Mouse (Mus musculus): ENCODE measurements around the gene Dab1. TPM values are rescaled to one million over a fixed set of nuclear protein-coding genes. Genes with fewer than 3 reads are reported as not detected.
A peak's percentile ranks its signal among the peaks of the same experiment; 100 is the strongest.

Dab1 gene
- total RNA-seq, 2 experiments from 2014 or later, result 1.7 to 1.9 TPM

DNA sequence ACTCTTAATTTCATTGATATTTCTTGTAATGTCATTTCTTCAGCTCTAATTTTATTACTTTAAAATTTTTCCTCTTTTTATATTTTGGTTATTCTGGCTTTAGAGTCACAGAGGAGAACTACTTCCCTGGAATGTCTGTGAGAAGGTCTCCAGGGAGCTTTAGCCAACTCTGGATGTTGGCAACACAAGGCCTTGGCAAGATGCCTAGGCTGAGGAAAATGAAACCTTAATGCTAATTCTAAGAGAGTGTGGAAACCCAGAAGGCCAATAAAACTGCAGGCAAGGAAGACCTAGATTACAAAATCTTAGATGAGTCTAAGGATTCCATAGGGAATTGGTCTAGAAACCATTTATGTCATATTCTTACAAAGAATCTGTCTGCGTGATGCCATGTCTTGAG, 458.6 kb downstream of the Dab1 start:
- DNase-seq (ENCODE audit: low spot score in 2 of 2), result peak in 1 of 2 experiments; percentile 30

DNA sequence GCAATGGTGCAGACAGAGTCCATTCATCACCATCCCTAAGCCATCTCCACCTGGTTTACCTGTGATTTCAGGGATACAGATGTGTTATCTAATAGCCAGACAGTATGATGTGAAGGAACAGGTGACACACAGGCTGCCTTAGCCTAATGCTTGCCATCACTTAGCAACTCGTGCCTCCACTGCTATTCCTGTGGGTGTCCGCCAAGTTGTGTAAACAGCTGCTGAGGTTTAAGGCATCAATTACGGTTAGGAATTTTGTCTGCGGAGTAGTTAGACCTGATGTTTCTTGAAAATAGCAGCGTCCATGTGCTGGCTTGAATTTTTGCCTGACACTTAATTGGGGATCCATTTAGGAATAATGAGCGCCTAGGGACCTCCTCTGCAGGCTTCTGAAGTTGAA, 487.1 kb downstream of the Dab1 start:
- no peak for DNase-seq (ENCODE audit: low spot score in 2 of 2)

DNA sequence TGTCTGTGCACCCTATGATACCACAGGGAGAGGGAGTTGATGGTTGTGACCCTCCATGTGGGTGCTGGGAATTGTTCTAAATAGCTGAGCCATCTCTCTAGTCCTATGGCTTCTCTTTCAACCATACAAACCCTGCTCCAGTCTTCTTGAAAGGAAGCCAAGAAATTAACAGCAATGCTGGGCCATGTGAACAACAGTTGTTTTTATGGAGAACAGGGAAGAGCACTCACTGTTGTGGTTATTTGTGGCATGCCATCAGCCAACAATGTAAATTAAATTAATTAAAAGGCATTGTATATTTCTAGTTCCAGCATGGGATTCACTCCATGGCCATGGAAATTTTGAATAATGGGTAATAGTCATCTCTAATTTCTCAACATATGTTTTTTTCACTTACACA, 492.5 kb downstream of the Dab1 start:
- DNase-seq (ENCODE audit: low spot score in 2 of 2), result no peak

DNA sequence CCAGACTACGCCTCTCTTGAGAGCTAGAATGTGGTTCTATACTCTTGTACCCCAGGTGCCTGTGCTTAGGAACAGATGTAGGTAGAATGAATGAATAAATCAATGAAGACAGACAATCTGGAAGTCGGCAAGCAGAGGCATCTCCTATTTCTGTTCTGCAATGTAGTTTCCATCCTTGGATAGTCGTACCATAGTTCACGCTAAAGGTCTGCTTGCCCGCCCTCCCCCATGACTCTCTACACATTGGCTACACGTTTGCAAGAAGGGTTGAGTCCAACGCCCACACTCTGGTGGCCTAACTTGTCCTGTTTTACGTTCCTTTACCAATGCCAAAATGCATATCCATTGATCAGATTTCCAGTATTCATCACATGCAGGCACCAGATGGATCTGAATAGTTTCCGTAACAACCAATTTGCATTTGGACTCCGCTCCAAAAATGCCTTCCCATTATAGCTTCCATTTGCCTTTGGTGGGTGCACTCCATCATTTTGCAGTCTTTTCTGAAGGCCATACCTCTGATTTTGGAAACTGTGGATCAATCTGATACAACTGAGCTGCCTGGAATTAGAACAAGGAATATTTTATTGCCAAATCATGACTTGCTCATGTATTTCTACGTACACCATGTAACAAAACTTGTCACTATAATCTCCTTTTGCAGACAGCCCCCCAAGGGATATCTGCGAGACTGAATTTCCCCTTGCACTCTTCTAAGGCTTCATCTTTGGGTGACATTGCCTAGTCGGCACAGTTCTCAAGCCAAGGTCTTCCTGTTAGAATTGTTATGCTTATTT, 494.2 kb downstream of the Dab1 start:
- DNase-seq (ENCODE audit: low spot score in 2 of 2), result no peak

DNA sequence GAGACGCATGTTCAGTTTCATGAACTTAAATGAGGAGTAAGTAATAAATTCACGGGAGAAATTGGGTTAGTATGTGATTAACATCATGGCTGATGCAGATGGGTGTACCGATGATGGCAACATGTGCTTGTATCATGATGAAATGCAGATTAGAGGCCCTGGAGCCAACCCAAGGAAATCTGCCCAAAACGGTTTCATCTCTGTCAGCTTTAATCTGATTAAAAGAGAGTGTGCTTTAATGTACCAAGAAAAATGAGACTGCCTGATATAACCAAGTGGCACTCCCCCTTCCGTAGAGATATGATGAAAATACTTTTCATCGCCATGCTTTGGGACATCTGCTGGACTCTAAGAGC, 494.8 kb downstream of the Dab1 start:
- no peak for DNase-seq (ENCODE audit: low spot score in 2 of 2)

DNA sequence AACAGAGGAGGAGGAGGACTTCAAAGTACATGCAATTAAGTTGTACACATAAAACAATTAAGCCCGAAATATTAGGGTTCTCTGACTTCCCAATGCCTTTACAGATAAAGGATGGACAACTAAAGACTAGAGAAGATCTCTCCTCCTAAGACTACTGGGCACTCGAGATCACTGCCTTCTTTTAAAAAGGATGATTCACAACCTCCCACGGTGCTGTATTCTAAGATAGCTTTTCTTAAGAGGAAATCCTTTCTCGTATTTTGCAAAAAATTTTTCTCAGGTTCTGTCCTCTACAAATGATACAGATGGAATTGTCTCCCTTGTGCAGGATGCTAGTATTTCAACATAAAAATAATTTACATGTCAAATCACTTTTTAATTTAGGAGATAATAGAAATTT, 500.9 kb downstream of the Dab1 start:
- no peak for DNase-seq (ENCODE audit: low spot score in 2 of 2)

DNA sequence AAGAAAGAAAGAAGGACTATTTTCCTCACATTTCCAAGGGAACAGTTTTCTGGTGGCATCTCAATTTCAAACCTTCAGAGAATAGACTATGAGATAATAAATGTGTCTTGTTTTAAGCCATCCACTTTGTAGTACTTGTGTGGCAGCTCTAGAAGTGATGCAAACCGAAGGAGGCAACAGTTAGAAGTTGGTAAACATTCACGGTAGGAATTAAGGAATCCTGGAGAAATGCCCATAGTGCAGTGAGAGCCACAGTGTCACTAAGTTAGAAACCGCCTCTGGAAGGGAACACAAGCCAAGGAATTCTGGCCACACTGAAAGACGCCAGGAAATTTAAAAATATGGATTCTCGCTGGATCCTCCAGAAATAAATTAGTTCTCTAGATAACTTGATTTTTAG, 502.8 kb downstream of the Dab1 start:
- no peak for DNase-seq (ENCODE audit: low spot score in 2 of 2)

DNA sequence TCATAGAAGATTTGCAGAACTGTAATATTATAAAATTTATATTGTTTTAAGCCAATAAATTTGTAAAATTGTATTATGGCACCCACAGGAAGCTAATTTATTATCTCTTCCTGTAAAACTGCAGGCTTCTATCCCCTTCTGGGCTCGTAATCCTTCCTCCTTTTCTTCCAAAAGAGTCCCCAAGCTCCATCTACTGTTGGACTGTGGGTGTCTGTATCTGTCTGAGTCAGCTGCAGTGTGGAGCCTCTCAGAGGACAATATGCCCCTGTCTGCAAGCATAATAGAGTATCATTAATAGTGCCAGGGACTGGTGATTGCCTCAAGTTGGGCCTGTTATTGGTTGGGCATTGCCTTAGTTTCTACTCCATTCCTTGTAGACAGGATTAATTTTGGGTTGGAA, 503.2 kb downstream of the Dab1 start:
- DNase-seq (ENCODE audit: low spot score in 2 of 2), result no peak

DNA sequence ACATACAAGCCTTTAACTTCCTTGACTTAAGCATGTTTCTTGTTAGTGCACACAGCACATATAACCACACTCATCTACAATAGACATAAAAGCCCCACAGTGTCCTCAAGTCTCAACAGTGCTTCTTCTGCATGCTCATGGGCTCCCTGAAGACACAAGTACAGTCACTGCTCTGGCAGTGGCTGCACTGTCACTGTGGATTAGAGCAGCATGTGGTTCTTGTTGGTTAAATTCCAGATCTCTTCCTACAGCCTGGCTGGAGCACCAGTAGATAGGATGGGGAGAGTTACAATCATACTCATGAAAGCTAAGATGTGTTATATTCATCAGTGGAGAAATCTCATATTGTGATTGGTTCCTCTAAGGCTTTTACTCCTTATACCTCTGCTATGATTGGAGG, 534.5 kb downstream of the Dab1 start:
- DNase-seq (ENCODE audit: low spot score in 2 of 2), result no peak

DNA sequence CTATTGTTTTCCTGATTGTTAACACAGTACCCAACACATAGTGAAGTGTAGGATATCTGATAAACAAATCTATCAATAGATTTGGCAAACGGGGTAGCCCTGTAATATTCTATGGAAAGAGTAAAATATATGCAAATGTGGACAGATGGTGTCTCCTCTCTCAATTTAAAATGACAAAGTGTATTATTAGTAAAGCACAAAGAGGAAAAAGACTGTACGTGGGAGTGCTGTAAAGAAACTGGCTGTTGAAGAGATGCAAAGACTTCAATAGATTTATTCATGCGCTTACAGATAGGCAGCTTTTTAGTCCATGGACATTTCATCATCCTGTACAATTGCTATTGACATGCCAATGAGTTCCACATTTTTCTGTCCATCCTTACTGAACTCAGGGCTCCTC, 558.9 kb downstream of the Dab1 start:
- DNase-seq (ENCODE audit: low spot score in 2 of 2), result no peak

DNA sequence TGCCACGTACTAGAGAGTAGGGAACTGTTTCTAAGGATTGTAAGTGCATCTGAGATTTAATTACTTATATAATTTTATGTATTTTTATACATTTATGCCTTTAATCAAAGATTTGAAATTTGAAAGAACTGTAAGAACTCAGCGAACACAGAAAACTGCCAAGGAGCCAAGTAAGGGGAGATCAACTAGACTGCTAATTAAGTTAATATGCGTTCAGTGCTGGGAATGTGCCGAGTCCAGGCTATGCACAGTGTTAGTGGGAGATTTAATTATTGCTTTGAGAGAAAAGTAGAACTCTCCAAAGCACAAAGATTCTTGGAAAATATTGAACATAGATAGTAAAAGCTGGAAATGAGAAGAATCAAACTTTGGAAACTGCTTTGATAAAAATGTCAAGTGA, 567.2 kb downstream of the Dab1 start:
- no peak for DNase-seq (ENCODE audit: low spot score in 2 of 2)

DNA sequence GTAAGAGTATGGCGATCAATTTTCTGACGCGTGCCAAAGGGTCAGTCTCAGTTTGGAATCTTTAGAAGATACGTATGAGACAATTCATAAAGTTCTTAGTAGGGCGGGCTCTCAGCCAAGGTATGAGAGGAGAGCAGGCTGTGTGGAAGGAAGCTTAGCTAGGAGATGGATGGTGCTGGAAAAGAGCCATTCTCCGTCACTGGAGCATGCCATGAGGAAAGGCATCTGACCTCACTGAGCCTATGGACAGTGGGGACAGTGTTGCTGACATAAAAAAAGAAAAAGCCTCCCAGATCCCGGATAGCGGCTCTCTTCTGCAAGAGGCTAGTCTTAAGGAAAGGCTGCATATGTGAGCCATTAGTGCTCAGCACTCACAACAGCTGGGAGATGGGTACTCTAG, 579.5 kb downstream of the Dab1 start:
- DNase-seq (ENCODE audit: low spot score in 2 of 2), result no peak

DNA sequence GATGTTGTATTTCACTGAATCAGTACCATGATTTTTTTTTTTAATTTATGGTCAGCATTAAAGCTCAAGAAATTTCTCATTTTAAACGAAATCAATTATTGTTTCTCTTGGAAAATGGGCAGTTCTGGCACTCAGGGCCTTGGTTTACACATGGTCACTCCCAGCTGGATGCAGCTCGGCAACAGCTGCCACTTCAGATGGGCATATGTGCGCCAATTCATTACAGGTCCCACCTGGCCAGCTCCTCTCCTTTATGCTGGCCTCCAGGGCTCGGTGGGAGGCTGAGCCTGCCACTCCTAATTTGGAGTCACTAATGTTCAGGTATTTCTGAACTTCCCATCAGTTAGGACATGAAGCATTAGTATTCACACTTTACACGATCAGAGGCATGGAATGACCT, 582.5 kb downstream of the Dab1 start:
- DNase-seq (ENCODE audit: low spot score in 2 of 2), result no peak

DNA sequence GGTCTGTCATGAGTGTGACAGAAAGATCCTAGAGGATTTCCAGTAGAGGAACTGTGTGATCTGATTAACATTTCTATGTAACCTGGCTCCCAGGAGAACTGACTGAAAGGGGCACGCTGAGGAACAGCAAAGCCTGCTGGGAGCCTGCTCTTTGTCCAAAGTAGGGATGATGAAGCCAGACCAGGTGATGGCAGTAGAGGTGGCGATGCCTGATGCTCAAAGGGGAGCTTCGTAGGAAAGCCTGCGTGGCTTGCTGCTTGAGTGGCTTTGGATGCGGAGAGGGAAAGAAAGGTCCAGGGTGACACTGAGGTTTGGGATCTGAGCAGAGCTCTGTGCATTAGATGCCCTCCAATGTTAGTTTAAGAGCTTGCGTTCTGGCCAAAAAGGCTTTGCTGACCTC, 584.9 kb downstream of the Dab1 start:
- no peak for DNase-seq (ENCODE audit: low spot score in 2 of 2)

DNA sequence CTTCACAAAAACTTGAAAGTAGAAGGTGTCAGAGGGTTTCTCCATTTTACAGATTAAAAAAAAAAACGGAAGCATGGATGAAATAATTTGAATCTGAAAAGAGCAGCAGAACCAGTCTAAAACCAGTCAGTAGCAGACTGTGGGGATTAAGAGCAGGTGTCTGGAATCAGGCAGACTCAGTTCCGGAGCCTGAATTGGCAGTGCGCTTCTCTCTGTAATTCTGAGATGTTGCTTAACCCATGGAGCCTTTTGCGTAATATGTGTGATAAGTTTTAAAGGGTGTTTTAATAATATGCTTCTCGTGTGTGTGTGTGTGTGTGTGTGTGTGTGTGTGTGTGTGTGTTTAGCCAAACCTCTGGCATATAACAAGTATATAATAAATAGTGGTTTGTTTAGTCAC, 587.5 kb downstream of the Dab1 start:
- DNase-seq (ENCODE audit: low spot score in 2 of 2), result no peak

DNA sequence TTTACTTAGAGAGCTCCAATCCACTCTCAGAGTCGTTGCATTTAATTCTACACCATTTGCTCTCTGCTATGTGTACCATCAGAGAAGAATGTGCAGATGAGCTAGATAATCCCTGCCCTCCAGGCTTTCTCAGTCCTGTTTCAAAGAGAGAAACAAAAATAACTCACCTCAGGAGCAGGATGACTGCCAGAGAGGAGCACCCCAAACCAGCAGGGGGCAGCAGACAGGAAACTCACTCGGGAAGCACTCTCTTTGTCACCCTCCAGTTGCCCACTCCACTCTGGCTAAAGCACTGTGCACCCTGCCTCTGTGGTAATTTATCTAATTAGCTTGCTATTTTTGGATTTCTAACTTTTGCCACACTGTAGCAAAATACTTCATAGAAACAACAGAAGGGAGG, 589.9 kb downstream of the Dab1 start:
- DNase-seq (ENCODE audit: low spot score in 2 of 2), result peak in 1 of 2 experiments; percentile 24

DNA sequence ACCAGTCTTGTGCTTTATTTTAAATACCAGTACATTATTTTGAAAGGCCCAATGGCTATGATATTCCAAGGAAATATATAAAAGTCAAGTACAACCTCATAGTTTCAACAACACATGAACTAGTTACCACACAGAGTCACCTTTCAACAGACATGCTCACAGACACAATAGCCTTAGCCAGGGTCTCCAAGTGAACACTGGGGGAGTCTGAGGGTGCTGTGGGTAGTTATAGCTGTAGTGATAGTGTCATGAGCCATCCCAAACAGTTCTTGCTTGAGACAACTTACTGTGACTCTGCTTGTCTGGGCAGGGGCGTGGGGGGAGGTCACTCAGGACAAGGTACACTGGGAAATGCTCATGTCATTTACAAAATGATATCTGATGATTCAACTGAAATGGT, 591.6 kb downstream of the Dab1 start:
- no peak for DNase-seq (ENCODE audit: low spot score in 2 of 2)

DNA sequence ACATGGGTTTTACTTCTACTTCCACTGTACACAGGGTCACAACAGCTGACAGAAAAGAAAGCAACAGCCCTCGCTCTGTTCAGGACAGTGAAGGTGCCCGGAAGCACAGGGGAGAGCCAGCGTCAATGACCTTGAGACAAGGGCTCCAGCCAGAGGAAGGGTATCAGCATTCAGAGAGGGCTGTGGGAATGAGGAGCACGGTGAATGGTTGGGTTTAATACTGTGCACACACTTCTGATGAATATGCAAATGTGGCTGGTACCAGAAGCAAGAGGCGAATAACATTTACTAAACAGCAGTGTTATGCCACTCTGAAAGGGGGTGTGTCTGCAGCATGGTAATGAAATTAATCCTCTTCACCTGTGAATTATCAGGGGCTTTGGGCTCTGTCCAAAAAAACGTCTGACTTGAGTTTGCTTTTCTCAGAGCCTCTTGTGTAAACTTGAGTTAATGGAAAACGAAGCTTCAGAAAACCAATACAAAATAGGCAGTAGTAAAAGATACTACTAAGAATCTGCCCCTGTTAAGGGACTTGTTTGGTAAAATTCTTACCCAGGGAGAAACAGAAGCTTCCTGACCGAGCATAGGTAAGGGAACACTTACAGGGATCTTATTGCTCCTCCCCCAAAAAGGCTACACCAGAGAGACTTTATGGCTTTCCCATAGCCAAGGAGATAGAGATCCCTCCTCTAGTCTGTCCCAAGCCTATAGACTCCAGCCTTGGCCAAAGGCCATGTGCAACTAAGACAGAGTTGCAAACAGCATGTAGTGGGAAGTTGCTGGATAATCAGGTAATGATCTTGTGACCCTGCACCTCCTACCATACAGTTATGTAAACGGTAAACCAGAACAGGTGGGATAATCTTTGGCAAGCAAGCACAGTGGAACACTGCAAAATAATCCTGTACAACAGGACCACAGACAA, 592.6 kb downstream of the Dab1 start:
- no peak for DNase-seq (ENCODE audit: low spot score in 2 of 2)

DNA sequence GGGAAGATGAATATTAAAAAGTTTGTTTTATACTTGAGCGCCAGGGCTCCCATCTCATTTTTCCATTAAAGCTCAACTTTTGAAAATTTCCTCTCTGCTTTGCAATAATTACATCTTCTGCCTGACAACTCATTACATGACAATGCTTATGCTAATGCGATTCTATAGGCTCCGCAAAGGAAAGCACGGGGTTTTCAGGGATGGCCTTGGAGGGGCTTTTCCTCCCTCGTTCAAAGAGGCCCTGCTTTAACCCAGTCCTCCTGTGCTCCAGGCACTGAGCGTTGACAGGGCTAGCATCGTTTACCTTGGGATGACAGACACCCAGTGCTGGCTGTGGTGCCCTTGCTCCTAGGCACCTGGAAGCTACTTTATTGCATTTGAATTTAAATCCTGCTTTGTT, 595.6 kb downstream of the Dab1 start:
- no peak for DNase-seq (ENCODE audit: low spot score in 2 of 2)

DNA sequence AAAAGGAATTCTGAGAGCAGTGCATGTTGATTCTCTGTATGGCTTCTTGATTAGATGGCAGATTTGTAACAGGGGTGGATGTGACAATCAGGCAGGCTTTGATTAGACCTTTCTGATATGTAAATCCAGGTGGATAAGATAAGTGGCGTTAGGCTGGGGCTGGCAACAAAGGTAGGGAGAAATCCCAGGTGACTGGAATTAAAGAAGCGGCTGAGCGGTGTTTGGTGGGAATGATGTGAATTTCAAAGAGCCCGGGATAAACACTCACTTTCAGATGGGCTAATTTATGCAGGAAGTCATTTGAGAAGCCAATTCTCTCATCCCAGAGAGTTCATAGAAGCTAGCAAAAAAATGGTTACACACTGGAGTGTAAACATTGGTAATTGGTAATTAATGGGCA, 598.2 kb downstream of the Dab1 start:
- no peak for DNase-seq (ENCODE audit: low spot score in 2 of 2)

DNA sequence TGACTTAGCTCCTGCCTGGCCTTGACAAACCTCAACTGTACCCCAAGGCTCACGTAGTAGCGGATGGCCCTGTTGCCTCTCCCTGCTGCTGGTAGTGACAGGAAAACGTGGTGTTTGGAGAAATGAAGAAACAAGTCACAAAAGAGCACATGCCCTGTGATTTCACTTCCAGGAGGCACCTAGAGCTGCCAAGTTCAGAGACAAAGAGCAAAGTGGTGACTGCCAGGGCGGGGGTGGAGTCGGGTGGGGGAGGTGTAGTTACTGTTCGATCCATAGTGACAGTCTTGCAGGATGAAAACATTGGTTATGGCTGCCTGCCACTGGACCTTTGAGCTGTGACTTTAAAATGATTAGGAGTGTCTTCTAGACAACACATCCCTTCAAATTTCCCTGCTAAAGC, 599.6 kb downstream of the Dab1 start:
- no peak for DNase-seq (ENCODE audit: low spot score in 2 of 2)

DNA sequence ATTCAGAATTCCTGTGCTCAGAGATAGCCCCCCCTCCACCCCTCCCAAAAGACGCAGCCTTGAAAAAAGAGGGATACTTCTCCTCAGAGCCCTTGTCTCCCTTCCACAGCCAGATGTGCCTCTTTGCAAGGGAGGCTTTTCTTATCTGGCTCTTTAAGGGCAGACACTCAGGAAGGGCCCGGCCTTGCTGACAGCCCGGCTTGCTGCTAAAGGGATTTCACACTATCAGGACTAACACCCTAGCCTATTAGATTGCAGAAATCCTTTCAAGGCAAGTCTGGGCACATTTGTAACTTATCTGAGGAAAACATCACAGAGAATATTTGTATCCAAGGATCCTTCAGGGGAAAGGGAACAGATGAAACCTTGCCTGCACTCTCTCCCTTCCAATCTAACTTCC, 600.9 kb downstream of the Dab1 start:
- DNase-seq (ENCODE audit: low spot score in 2 of 2), result no peak

DNA sequence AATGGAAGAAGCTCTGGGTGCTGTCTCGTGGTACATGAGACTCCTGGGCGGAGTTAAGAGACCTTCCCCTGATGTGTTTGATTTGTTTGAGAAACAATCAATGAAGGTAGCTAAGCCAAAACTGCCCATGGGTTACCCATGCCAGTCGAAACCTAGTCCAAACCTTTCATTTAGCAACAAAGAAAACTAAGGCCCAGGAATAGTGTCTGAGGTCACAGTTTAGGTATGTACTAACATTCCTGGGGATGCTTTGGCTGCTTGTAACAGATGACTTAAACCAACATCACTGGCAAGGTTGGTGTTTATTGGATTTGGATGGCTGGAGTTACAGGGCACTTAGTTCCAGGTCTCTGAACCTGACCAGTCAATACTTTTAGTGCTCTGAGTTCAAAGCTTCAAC, 610.1 kb downstream of the Dab1 start:
- DNase-seq (ENCODE audit: low spot score in 2 of 2), result no peak

Measured in gastrocnemius, postnatal 4 days (tissue).